Mouse (Mus musculus): ENCODE results near the gene Siae. TPM values are rescaled to one million over a fixed set of nuclear protein-coding genes. Genes with fewer than 3 reads are reported as not detected.

Siae gene
- total RNA-seq, 4 experiments from 2014 or later = 8.4 to 10.0 (median 9.1) TPM

DNA sequence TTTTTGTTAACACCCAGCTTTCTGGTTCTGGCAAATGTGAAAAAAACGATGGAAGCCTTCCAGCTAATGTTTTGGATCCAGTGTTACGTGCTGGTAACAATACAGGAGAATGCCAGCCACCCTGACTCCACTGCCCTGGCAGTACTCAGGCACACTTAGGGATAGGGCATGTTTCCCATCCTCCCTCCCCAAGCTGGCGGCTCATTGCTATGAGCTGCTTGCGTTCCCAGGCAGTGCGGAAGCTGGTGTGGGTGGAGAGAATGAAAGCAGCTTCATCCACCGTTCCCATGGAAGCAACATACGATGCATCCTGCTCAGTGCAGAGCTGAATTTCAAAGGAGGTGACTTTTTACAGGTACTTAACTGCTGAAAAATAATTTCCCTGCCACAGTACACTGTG, 70.1 kb downstream of the Siae start:
- peak; percentile 19 for DNase-seq (ENCODE audit: low spot score)

- DNase-seq (ENCODE audit: low spot score) = no peak
Measured at GRCm38 (mm10) chr9:37626103-37626567, 70.6 kb downstream of the Siae start.

GRCm38 (mm10) chr9:37627263-37627662, 71.8 kb downstream of the Siae start:
- no peak for DNase-seq (ENCODE audit: low spot score)

DNA sequence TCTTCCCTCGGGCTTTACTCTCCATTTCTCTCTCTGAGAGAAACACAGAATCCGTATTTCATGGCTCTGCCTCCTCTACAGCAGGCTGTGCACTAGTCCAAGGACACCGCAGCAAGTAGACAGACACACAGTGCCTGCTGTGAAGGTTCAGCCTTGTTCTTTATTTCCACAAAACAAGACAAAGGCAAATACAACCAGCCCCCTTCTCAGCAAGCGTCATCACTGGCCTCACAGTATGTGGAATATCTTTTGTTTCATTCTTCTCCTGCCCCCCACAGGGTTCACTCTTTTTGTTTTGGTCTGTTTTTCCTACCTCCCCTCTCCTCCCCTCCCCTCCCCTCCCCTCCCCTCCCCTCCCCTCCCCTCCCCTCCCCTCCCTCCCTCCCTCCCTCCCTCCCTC, 73.1 kb downstream of the Siae start:
- DNase-seq (ENCODE audit: low spot score) = no peak

DNA sequence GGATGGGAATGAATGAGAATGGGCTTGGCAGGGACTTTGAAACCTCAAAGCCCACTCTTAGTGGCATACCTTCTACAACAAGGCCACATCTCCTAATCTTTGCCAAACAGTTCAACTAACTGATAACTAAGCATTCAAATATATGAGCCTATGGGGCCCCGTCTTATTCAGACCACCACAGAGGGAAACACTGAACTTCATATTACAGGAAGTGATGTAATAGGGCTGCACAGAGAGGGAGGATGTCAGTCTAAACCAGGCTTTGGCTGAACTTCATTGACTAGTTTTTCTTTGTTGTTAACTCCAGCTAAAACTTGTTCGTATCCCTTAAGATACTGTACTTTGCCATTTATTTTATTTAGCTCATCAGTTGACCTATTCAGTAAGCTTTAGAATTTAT, 74.4 kb downstream of the Siae start:
- no peak for DNase-seq (ENCODE audit: low spot score)

DNA sequence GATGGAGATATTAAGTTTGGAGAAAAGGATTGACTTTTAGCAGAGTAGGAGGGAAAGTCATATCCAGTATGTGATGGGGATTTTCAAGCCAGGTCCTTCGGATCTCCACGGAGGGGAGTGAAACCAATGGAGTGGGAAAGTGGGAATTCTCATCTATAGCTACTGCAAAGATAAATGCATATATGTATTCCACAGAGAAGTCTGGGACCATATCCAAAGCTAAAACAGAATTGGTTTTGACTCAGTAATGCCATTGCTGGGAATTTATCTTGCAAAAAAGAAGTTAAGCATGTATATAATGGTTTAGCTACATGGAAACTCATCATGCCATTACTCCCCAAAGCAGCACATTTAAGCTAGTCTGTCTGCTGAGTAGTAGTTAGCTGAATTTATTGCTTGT, 76.8 kb downstream of the Siae start:
- DNase-seq (ENCODE audit: low spot score) = no peak

- DNase-seq (ENCODE audit: low spot score) = no peak
Measured at GRCm38 (mm10) chr9:37634269-37634668, 78.8 kb downstream of the Siae start.

DNA sequence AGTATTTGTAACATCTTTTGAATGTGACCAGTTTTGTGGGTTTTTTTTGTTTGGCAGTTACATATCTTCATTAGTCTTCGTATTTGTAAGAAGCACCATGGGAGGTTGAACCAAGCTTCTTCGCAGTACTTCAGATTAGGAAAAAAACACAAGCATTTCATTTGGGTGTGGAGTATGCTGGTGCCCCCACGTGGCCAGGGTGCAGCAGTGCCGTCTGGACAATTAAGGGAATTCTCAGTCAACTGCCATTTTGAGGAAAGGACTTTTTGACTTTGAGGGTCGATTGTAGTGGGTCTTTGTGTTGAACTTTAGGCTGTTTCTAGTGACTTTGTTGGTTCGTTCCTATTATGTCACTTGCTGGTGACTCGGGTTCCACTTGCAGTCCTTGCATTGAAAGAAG, 80.8 kb downstream of the Siae start:
- DNase-seq (ENCODE audit: low spot score) = no peak

GRCm38 (mm10) chr9:37636800-37637542, 81.5 kb downstream of the Siae start:
- no peak for DNase-seq (ENCODE audit: low spot score)

- DNase-seq (ENCODE audit: low spot score) = no peak
Measured at GRCm38 (mm10) chr9:37638721-37639120, 83.2 kb downstream of the Siae start.

DNA sequence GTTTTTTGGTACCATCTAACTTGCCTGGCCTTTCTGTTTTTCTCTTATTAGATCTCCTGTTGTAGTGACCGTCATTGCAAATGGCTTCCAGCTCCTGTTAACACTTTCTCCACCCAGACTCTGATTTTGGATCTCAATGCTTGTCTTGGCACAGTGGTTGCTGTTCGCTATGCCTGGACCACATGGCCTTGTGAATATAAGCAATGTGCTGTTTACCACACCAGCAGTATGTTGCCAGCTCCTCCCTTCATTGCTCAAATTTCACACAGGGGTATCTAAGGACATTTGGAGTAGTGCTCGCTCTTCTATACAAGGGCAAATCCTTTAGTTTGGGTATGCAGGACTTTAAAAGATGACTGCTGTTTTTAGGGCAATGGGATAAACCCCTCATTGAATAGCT, 90.7 kb downstream of the Siae start:
- no peak for DNase-seq (ENCODE audit: low spot score)

- no peak for DNase-seq (ENCODE audit: low spot score)
Measured at GRCm38 (mm10) chr9:37650639-37651038, 95.1 kb downstream of the Siae start.

GRCm38 (mm10) chr9:37653836-37654235, 98.3 kb downstream of the Siae start:
- DNase-seq (ENCODE audit: low spot score) = no peak

DNA sequence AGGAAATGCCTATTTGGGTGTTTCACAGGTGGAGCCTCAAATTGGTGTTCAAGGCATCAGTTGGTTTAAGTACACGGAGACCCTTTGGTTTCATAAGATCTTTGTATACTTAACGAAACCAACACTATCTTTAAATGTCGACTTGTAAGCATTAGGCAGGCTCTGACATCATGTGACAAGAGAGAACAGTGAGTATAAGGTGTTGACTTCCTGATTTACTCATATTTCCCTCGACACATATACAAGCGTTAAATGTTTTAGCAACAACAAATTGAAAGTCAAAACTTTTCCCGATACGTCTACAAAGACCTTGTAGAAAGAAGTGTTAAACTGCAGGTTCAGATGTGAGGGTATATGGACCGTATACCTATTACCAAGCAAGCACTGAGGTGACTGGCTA, 100.5 kb downstream of the Siae start:
- DNase-seq (ENCODE audit: low spot score) = no peak

GRCm38 (mm10) chr9:37656439-37656881, 101.0 kb downstream of the Siae start:
- peak; percentile 16 for DNase-seq (ENCODE audit: low spot score)

GRCm38 (mm10) chr9:37656931-37657481, 101.5 kb downstream of the Siae start, which contains the start of gene Tbrg1:
Gene Tbrg1, minus strand, starts transcription at chr9:37657312.
- peak; percentile 87 for DNase-seq (ENCODE audit: low spot score)

DNA sequence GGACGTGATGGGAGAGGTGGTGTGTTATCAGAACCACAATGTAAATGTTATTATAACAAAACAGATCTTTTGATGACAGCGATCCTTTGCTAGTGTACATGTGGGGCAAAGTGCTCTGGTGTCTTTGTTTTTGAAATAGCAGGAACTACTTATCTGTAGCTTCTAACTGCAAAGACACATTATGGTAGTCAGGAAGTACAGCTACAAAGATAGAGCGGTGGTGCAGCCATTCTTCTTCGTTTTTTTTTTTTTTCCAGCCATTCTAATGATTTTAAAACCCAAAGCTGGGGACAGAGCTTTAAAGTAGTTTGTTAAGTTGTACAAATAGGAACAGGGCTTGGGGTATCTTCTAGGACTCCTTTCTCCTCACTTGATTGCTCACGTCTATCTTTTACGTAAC, 103.9 kb downstream of the Siae start:
- no peak for DNase-seq (ENCODE audit: low spot score)

DNA sequence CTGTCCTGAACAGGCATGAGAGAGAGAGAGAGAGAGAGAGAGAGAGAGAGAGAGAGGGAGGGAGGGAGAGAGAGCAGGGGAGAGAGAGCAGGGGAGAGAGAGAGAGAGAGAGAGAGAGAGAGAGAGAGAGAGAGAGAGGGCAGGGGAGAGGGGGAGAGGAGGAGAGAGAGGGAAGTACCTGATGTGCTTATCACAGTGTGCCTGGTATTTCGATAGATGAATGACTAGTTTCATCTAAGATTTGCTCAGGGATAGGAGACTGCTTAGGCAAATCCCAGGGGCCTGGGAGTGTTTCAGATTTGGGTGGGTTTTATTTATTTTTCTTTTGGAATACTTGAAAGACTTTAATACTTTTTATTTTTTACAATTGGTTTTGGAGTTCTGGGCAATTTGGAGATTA, 107.7 kb downstream of the Siae start:
- DNase-seq (ENCODE audit: low spot score) = no peak

GRCm38 (mm10) chr9:37664604-37665003, 109.1 kb downstream of the Siae start:
- no peak for DNase-seq (ENCODE audit: low spot score)

- no peak for DNase-seq (ENCODE audit: low spot score)
Measured at GRCm38 (mm10) chr9:37666045-37666444, 110.5 kb downstream of the Siae start.

DNA sequence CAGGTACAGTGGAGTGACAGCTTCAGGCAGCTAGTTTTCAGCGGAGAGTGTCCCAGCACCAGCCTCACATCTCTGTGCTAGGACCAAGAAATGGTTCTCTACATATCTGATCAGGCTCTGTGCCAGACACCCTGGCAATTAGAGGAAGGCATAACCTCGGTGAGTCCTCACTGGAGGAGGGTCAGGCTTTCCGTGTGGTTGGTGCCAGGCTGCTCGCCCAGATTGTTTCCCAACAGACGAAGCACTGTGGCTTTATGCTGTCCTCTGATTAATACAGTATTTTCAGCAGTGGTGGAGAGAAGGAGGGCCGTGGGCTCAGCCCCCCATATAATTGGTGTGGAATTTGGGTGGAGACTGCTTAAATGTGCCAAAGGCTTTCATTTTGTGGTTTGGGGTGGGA, 113.6 kb downstream of the Siae start, which contains the start of gene Panx3:
Gene Panx3, minus strand, starts transcription at position 121 of the 400 bp plus-strand sequence.
- no peak for DNase-seq (ENCODE audit: low spot score)

DNA sequence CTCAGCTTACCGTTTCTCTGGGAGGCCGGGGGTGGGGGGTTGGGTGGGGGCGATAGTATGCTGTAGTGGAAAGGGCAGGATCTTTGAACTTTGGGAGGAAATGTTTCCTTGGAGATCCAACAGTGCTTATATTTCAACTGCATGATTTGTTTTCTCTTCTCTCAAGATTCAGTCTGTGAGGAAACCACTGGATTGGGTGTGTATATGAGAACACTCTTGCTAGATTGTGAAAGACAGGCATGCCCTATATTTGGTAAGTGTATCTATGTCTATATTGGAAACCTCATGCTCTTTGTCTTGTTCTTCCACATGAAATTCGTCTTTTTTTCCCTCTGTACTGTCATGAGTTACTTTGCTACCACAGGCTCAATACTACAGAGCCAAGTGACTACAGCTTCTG, 114.2 kb downstream of the Siae start:
- no peak for DNase-seq (ENCODE audit: low spot score)

- DNase-seq (ENCODE audit: low spot score) = no peak
Measured at GRCm38 (mm10) chr9:37670261-37670660, 114.8 kb downstream of the Siae start.
